Mouse (Mus musculus): Measurements from ENCODE around the gene Unc119b. TPM values are rescaled to one million over a fixed set of nuclear protein-coding genes. Genes with fewer than 3 reads are reported as not detected.
"Not testable (repeated sequence)": the region's sequence is repeated elsewhere in the genome, so short reads cannot be mapped to it uniquely, and the experiment has no call there.

Unc119b gene
- total and polyA plus RNA-seq, 2 experiments from 2014 or later, result 22.5 to 32.1 TPM

DNA sequence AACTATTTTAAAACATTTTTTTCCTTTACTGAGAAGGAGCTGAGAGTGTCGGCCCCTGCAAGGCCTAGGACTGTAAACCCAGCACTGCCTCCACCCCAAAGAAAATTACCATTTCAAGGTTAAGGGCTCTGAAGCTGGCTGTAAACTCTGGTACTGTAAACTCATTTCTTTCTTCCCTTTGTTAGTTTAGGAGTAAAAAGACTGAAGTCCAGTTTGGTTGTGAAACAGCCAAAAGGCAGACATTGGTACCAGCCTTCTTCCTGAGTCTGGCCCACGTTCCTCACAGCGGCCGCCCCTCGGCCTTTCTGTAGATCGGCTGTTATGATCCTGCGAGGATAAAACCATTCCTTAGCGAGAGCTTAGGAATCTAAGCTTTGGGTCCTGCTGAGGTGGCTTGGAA lies 20.3 kb downstream of the Unc119b start:
- Histone ChIP-seq H3K27ac (no peak overlapping the region), H3K4me2 (ENCODE audit: low read depth, low read length) (no peak overlapping the region), H3K9me3 (ENCODE audit: low read length) (no peaks in the 10 kb centered on the region), H3K36me3 (ENCODE audit: insufficient read depth, low read length) (no peaks in the 10 kb centered on the region; the same call in 1 of the 2 replicates), H3K4me1 (ENCODE audit: insufficient read depth, low read length) (no peaks in the 10 kb centered on the region), H3K27me3 (ENCODE audit: insufficient read depth, low read length) (no peaks in the 10 kb centered on the region), H3K9ac (replicated peaks; ENCODE audit: low read length) (no peak overlapping the region), H3K4me3 (ENCODE audit: low read length) (no peak overlapping the region)
- 93% methylated on average over 8 of the region's 8 CpGs for WGBS
- no peak for TF ChIP-seq CTCF (IDR thresholded peaks at IDR 0.05; ENCODE audit: low read depth)
- DNase-seq (ENCODE audit: low spot score) (no peak), ATAC-seq (no peak)

GRCm38 (mm10) chr5:115113244-115113643 lies 21.5 kb downstream of the Unc119b start:
- no peaks in the 10 kb centered on the region for H3K27me3 ChIP-seq (ENCODE audit: insufficient read depth, low read length)
- H3K4me1 ChIP-seq (ENCODE audit: insufficient read depth, low read length), result no peaks in the 10 kb centered on the region
- ATAC-seq, result no peak
- no peak for DNase-seq (ENCODE audit: low spot score)
- H3K27ac ChIP-seq, result no peak overlapping the region
- H3K4me2 ChIP-seq (ENCODE audit: low read depth, low read length), result no peak overlapping the region
- H3K4me3 ChIP-seq (ENCODE audit: low read length), result no peak overlapping the region
- H3K9ac ChIP-seq (replicated peaks; ENCODE audit: low read length), result no peak overlapping the region
- no peaks in the 10 kb centered on the region; the same call in 1 of the 2 replicates for H3K36me3 ChIP-seq (ENCODE audit: insufficient read depth, low read length)
- WGBS, result 92% methylated on average over 12 of the region's 12 CpGs
- no peaks in the 10 kb centered on the region for H3K9me3 ChIP-seq (ENCODE audit: low read length)
- no peak for TF ChIP-seq CTCF (IDR thresholded peaks at IDR 0.05; ENCODE audit: low read depth)

- Histone ChIP-seq H3K4me3 (ENCODE audit: low read length) (no peak overlapping the region), H3K27ac (no peak overlapping the region), H3K9ac (replicated peaks; ENCODE audit: low read length) (no peak overlapping the region), H3K4me2 (ENCODE audit: low read depth, low read length) (no peak overlapping the region), H3K9me3 (ENCODE audit: low read length) (no peaks in the 10 kb centered on the region), H3K36me3 (ENCODE audit: insufficient read depth, low read length) (no peaks in the 10 kb centered on the region; the same call in 1 of the 2 replicates), H3K4me1 (ENCODE audit: insufficient read depth, low read length) (no peaks in the 10 kb centered on the region), H3K27me3 (ENCODE audit: insufficient read depth, low read length) (no peaks in the 10 kb centered on the region)
- ATAC-seq (peak; percentile 40; the same call in 1 of the 2 replicates), DNase-seq (ENCODE audit: low spot score) (no peak)
- WGBS, result 73% methylated on average over 8 of the region's 8 CpGs
- no peak for TF ChIP-seq CTCF (IDR thresholded peaks at IDR 0.05; ENCODE audit: low read depth)
These were observed 23.6 kb downstream of the Unc119b start for GRCm38 (mm10) chr5:115111156-115111555.

GRCm38 (mm10) chr5:115103253-115103652 lies 31.5 kb downstream of the Unc119b start:
- H3K4me1 ChIP-seq (ENCODE audit: insufficient read depth, low read length); H3K4me2 ChIP-seq (ENCODE audit: low read depth, low read length); DNase-seq (ENCODE audit: low spot score); H3K36me3 ChIP-seq (ENCODE audit: insufficient read depth, low read length); H3K4me3 ChIP-seq (ENCODE audit: low read length); H3K27ac ChIP-seq; H3K9ac ChIP-seq (replicated peaks; ENCODE audit: low read length); H3K9me3 ChIP-seq (ENCODE audit: low read length); ATAC-seq; H3K27me3 ChIP-seq (ENCODE audit: insufficient read depth, low read length): not testable (repeated sequence)
- WGBS, result 96% methylated on average over 23 of the region's 23 CpGs

- no peak for DNase-seq (ENCODE audit: low spot score)
- Histone ChIP-seq H3K4me2 (ENCODE audit: low read depth, low read length) (no peak overlapping the region), H3K27me3 (ENCODE audit: insufficient read depth, low read length) (no peaks in the 10 kb centered on the region), H3K4me3 (ENCODE audit: low read length) (no peak overlapping the region), H3K36me3 (ENCODE audit: insufficient read depth, low read length) (peaks cover 10% of the 10 kb centered on the region; the same call in 1 of the 2 replicates), H3K9ac (replicated peaks; ENCODE audit: low read length) (no peak overlapping the region), H3K4me1 (ENCODE audit: insufficient read depth, low read length) (no peaks in the 10 kb centered on the region), H3K9me3 (ENCODE audit: low read length) (no peaks in the 10 kb centered on the region), H3K27ac (no peak overlapping the region)
- no peak for TF ChIP-seq CTCF (IDR thresholded peaks at IDR 0.05; ENCODE audit: low read depth)
- 87% methylated on average over 2 of the region's 2 CpGs for WGBS
- no peak for ATAC-seq
These were observed 32.5 kb downstream of the Unc119b start for GRCm38 (mm10) chr5:115102231-115102630.

- TF ChIP-seq CTCF (IDR thresholded peaks at IDR 0.05; ENCODE audit: low read depth), result no peak
- H3K27ac ChIP-seq, result no peak overlapping the region
- H3K9ac ChIP-seq (replicated peaks; ENCODE audit: low read length), result no peak overlapping the region
- no peaks in the 10 kb centered on the region for H3K27me3 ChIP-seq (ENCODE audit: insufficient read depth, low read length)
- no peaks in the 10 kb centered on the region for H3K4me1 ChIP-seq (ENCODE audit: insufficient read depth, low read length)
- no peak for ATAC-seq
- peaks cover 28% of the 10 kb centered on the region for H3K36me3 ChIP-seq (ENCODE audit: insufficient read depth, low read length)
- WGBS, result 87% methylated on average over 6 of the region's 6 CpGs
- H3K9me3 ChIP-seq (ENCODE audit: low read length), result no peaks in the 10 kb centered on the region
- H3K4me3 ChIP-seq (ENCODE audit: low read length), result no peak overlapping the region
- DNase-seq (ENCODE audit: low spot score), result no peak
- no peak overlapping the region for H3K4me2 ChIP-seq (ENCODE audit: low read depth, low read length)
These were observed 34.3 kb downstream of the Unc119b start for GRCm38 (mm10) chr5:115100473-115100872.

GRCm38 (mm10) chr5:115099991-115100390 lies 34.8 kb downstream of the Unc119b start:
- no peak for ATAC-seq
- H3K9me3 ChIP-seq (ENCODE audit: low read length), result no peaks in the 10 kb centered on the region
- H3K9ac ChIP-seq (replicated peaks; ENCODE audit: low read length), result no peak overlapping the region
- no peak for DNase-seq (ENCODE audit: low spot score)
- H3K27me3 ChIP-seq (ENCODE audit: insufficient read depth, low read length), result no peaks in the 10 kb centered on the region
- no peak overlapping the region for H3K4me2 ChIP-seq (ENCODE audit: low read depth, low read length)
- TF ChIP-seq CTCF (IDR thresholded peaks at IDR 0.05; ENCODE audit: low read depth), result no peak
- H3K27ac ChIP-seq, result no peak overlapping the region
- no peak overlapping the region for H3K4me3 ChIP-seq (ENCODE audit: low read length)
- peaks cover 32% of the 10 kb centered on the region for H3K36me3 ChIP-seq (ENCODE audit: insufficient read depth, low read length)
- 84% methylated on average over 9 of the region's 9 CpGs for WGBS
- no peaks in the 10 kb centered on the region for H3K4me1 ChIP-seq (ENCODE audit: insufficient read depth, low read length)
